Mouse (Mus musculus) lung, embryonic 14.5 days (tissue): ENCODE data around the gene Nme7. TPM values are rescaled to one million over a fixed set of nuclear protein-coding genes. Genes with fewer than 3 reads are reported as not detected.

Source experiments
- ATAC-seq: fragments of 200-750 bp; cut with Nextera tagmentation; 2 replicates; pipeline ENCODE4 v1.8.0; 2017; ENCODE audit warnings: mild to moderate bottlenecking, moderate TSS enrichment, moderate library complexity; ENCODE audit not compliant: insufficient read depth
- DNase-seq: peaks from one replicate; pipeline ENCODE4 v3.0.0-alpha.2; 2015
- H3K27ac ChIP-seq: fragments of 300-500 bp; sonication (generic); 2 replicates; pipeline ENCODE4 v1.5.1; 2014; ENCODE audit warnings: low read depth, mild to moderate bottlenecking, moderate library complexity
- H3K27me3 ChIP-seq: fragments of 300-500 bp; sonication (generic); 2 replicates; pipeline ENCODE4 v1.6.1; 2014; ENCODE audit warnings: low read length, control low read depth; ENCODE audit not compliant: insufficient read depth
- H3K36me3 ChIP-seq: fragments of 300-500 bp; sonication (generic); 2 replicates; pipeline ENCODE4 v1.6.1; 2014; ENCODE audit warnings: control low read depth; ENCODE audit not compliant: insufficient read depth
- H3K4me1 ChIP-seq: fragments of 300-500 bp; sonication (generic); 2 replicates; pipeline ENCODE4 v1.6.1; 2014; ENCODE audit warnings: antibody characterized with exemption, control low read depth; ENCODE audit not compliant: insufficient read depth
- H3K4me2 ChIP-seq: fragments of 300-500 bp; sonication (generic); 2 replicates; pipeline ENCODE4 v1.6.1; 2014; ENCODE audit warnings: mild to moderate bottlenecking
- H3K4me3 ChIP-seq: fragments of 300-500 bp; sonication (generic); 2 replicates; pipeline ENCODE4 v1.5.1; 2014; ENCODE audit warnings: low read depth, low read length
- H3K9ac ChIP-seq: fragments of 300-500 bp; sonication (generic); 2 replicates; pipeline ENCODE4 v1.6.1; 2014
- H3K9me3 ChIP-seq: fragments of 300-500 bp; sonication (generic); 2 replicates; pipeline ENCODE4 v1.6.1; 2016; ENCODE audit warnings: low read depth, low read length, control low read depth
- CTCF ChIP-seq: IDR thresholded peaks from 2 replicates; pipeline ENCODE4 v1.5.1; 2016; ENCODE audit warnings: antibody characterized with exemption, low read depth
- WGBS: fragments of 180-500 bp; shearing (Covaris S2); extraction: QIAGEN DNeasy Blood & Tissue Kit; methylation state at CpG from one replicate; pipeline ENCODE4 v1.1.7; 2014; 5-methylcytosine and 5-hydroxymethylcytosine counted together
- polyA plus RNA-seq: library from polyadenylated mRNA; unstranded; fragments of >200 nt; fragmentation: Nextera tagmentation; extraction: Ambion mirVana; gene quantifications from 2 replicates; pipeline ENCODE4 v1.2.1, GENCODE M21; 2014

Gene Nme7
- polyA plus RNA-seq, 1 experiment from 2014 or later, result 32.6 TPM

- TF ChIP-seq CTCF, result no peak
- Histone ChIP-seq H3K9ac (peak within 1 kb of the TSS; percentile 75), H3K27me3 (no peaks in the 10 kb centered on the region), H3K4me3 (peak within 1 kb of the TSS; percentile 82), H3K4me1 (0 out of 2 replicates have a peak, but pooled peaks cover 4% of the 10 kb centered on the region), H3K27ac (peak within 1 kb of the TSS; percentile 63; the same call in 1 of the 2 replicates), H3K4me2 (peak within 1 kb of the TSS; percentile 80), H3K9me3 (no peaks in the 10 kb centered on the region), H3K36me3 (peaks cover 18% of the 10 kb centered on the region)
- peak; percentile 99 for DNase-seq
- under 1% methylated on average over 35 of the region's 35 CpGs for WGBS
- peak; percentile 99 for ATAC-seq
These were observed 3.3 kb downstream of the Nme7 start, which contains the start of gene Blzf1 for GRCm38 (mm10) chr1:164307124-164307751. Gene Blzf1, minus strand, starts transcription at chr1:164307489.

- DNase-seq, result no peak
- Histone ChIP-seq H3K36me3 (peaks cover 18% of the 10 kb centered on the region; the same call in 1 of the 2 replicates), H3K4me2 (peak overlapping the region; percentile 80), H3K9ac (peak overlapping the region; percentile 56), H3K27me3 (no peaks in the 10 kb centered on the region), H3K27ac (no peak overlapping the region), H3K4me3 (peak overlapping the region; percentile 82), H3K9me3 (no peaks in the 10 kb centered on the region), H3K4me1 (0 out of 2 replicates have a peak, but pooled peaks cover 4% of the 10 kb centered on the region)
- 6% methylated on average over 10 of the region's 10 CpGs for WGBS
- peak; percentile 12; the same call in 1 of the 2 replicates for ATAC-seq
- no peak for TF ChIP-seq CTCF
These were observed 4.0 kb downstream of the Nme7 start for GRCm38 (mm10) chr1:164307922-164308321.

GRCm38 (mm10) chr1:164314085-164314484 is 10.2 kb downstream of the Nme7 start:
- H3K27ac ChIP-seq, result no peak overlapping the region
- no peaks in the 10 kb centered on the region for H3K4me1 ChIP-seq
- H3K4me2 ChIP-seq, result no peak overlapping the region
- H3K36me3 ChIP-seq, result peaks cover 15% of the 10 kb centered on the region
- H3K27me3 ChIP-seq, result no peaks in the 10 kb centered on the region
- H3K4me3 ChIP-seq, result no peak overlapping the region
- 90% methylated on average over 5 of the region's 5 CpGs for WGBS
- no peak for TF ChIP-seq CTCF
- DNase-seq (no peak), ATAC-seq (no peak)
- no peaks in the 10 kb centered on the region for H3K9me3 ChIP-seq
- H3K9ac ChIP-seq, result no peak overlapping the region

GRCm38 (mm10) chr1:164315266-164315665 is 11.3 kb downstream of the Nme7 start:
- peaks cover 15% of the 10 kb centered on the region for H3K36me3 ChIP-seq
- no peaks in the 10 kb centered on the region for H3K27me3 ChIP-seq
- WGBS, result 75% methylated on average over 8 of the region's 8 CpGs
- H3K9me3 ChIP-seq, result no peaks in the 10 kb centered on the region
- ATAC-seq, result no peak
- DNase-seq, result peak; percentile 45
- no peak overlapping the region for H3K27ac ChIP-seq
- no peak overlapping the region for H3K4me3 ChIP-seq
- H3K9ac ChIP-seq, result no peak overlapping the region
- peak; percentile 75 for TF ChIP-seq CTCF
- no peaks in the 10 kb centered on the region for H3K4me1 ChIP-seq
- H3K4me2 ChIP-seq, result no peak overlapping the region

GRCm38 (mm10) chr1:164316697-164317096 is 12.8 kb downstream of the Nme7 start:
- Histone ChIP-seq H3K4me3 (no peak overlapping the region), H3K4me2 (no peak overlapping the region), H3K4me1 (no peaks in the 10 kb centered on the region), H3K27me3 (no peaks in the 10 kb centered on the region), H3K9me3 (no peaks in the 10 kb centered on the region), H3K9ac (no peak overlapping the region), H3K36me3 (peaks cover 15% of the 10 kb centered on the region), H3K27ac (no peak overlapping the region)
- WGBS, result 24% methylated on average over 3 of the region's 3 CpGs
- TF ChIP-seq CTCF, result peak; percentile 97
- ATAC-seq (no peak), DNase-seq (peak; percentile 87)

GRCm38 (mm10) chr1:164317261-164317660 is 13.3 kb downstream of the Nme7 start:
- Histone ChIP-seq H3K4me3 (no peak overlapping the region), H3K4me2 (no peak overlapping the region), H3K27ac (no peak overlapping the region), H3K4me1 (no peaks in the 10 kb centered on the region), H3K9ac (no peak overlapping the region), H3K27me3 (no peaks in the 10 kb centered on the region), H3K36me3 (peaks cover 15% of the 10 kb centered on the region), H3K9me3 (no peaks in the 10 kb centered on the region)
- no peak for ATAC-seq
- no peak for TF ChIP-seq CTCF
- whole genome bisulfite sequencing, result 42% methylated on average over 9 of the region's 9 CpGs
- DNase-seq, result no peak

GRCm38 (mm10) chr1:164318474-164318873 is 14.6 kb downstream of the Nme7 start:
- Histone ChIP-seq H3K4me1 (no peaks in the 10 kb centered on the region), H3K4me3 (no peak overlapping the region), H3K4me2 (no peak overlapping the region), H3K36me3 (peaks cover 7% of the 10 kb centered on the region), H3K9ac (no peak overlapping the region), H3K9me3 (no peaks in the 10 kb centered on the region), H3K27ac (no peak overlapping the region), H3K27me3 (no peaks in the 10 kb centered on the region)
- ATAC-seq (no peak), DNase-seq (no peak)
- WGBS, result 89% methylated on average over 5 of the region's 5 CpGs
- no peak for TF ChIP-seq CTCF
